Mouse (Mus musculus): ENCODE measurements around the gene Nhsl1. TPM values are rescaled to one million over a fixed set of nuclear protein-coding genes. Genes with fewer than 3 reads are reported as not detected.

The Nhsl1 gene
- polyA plus RNA-seq, 1 experiment from 2014 or later = 11.2 TPM

GRCm38 (mm10) chr10:18375301-18375700 is 56.5 kb downstream of the Nhsl1 start:
- no peak overlapping the region for H3K4me3 ChIP-seq
- no peak overlapping the region for H3K27ac ChIP-seq
- no peak for ATAC-seq (replicated peaks; ENCODE audit: insufficient number of reproducible peaks, insufficient read depth, low FRiP score, low read depth)
- H3K36me3 ChIP-seq = no peaks in the 10 kb centered on the region
- 66% methylated on average over 3 of the region's 3 CpGs for WGBS
- H3K9ac ChIP-seq = no peak overlapping the region
- H3K9me3 ChIP-seq (replicated peaks) = no peaks in the 10 kb centered on the region
- H3K27me3 ChIP-seq = no peaks in the 10 kb centered on the region
- no peak overlapping the region for H3K4me2 ChIP-seq
- H3K4me1 ChIP-seq (replicated peaks) = 0 out of 2 replicates have a peak, but pooled peaks cover 7% of the 10 kb centered on the region

- H3K36me3 ChIP-seq = no peaks in the 10 kb centered on the region
- H3K4me2 ChIP-seq = no peak overlapping the region
- no peak for ATAC-seq (replicated peaks; ENCODE audit: insufficient number of reproducible peaks, insufficient read depth, low FRiP score, low read depth)
- H3K27ac ChIP-seq = 0 out of 2 replicates have a peak overlapping the region, but pooled peaks have one; percentile 22
- no peak overlapping the region for H3K4me3 ChIP-seq
- no peaks in the 10 kb centered on the region for H3K27me3 ChIP-seq
- WGBS = 48% methylated on average over 2 of the region's 2 CpGs
- peaks cover 20% of the 10 kb centered on the region for H3K4me1 ChIP-seq (replicated peaks)
- H3K9ac ChIP-seq = no peak overlapping the region
- H3K9me3 ChIP-seq (replicated peaks) = no peaks in the 10 kb centered on the region
Measured at GRCm38 (mm10) chr10:18384766-18385165, 66.0 kb downstream of the Nhsl1 start.

- Histone ChIP-seq H3K4me3 (no peak overlapping the region), H3K9ac (no peak overlapping the region), H3K27me3 (no peaks in the 10 kb centered on the region), H3K4me1 (replicated peaks) (peaks cover 20% of the 10 kb centered on the region), H3K4me2 (no peak overlapping the region), H3K9me3 (replicated peaks) (no peaks in the 10 kb centered on the region), H3K27ac (no peak overlapping the region), H3K36me3 (no peaks in the 10 kb centered on the region)
- no peak for ATAC-seq (replicated peaks; ENCODE audit: insufficient number of reproducible peaks, insufficient read depth, low FRiP score, low read depth)
- WGBS = 58% methylated on average over 7 of the region's 7 CpGs
Measured at GRCm38 (mm10) chr10:18386224-18386623, 67.4 kb downstream of the Nhsl1 start.

- H3K4me2 ChIP-seq = peak overlapping the region; percentile 25
- no peak overlapping the region for H3K9ac ChIP-seq
Measured at GRCm38 (mm10) chr10:18388784-18389575, 70.2 kb downstream of the Nhsl1 start.

GRCm38 (mm10) chr10:18390004-18390403 is 71.2 kb downstream of the Nhsl1 start:
- Histone ChIP-seq H3K4me3 (no peak overlapping the region), H3K4me1 (replicated peaks) (peaks cover 19% of the 10 kb centered on the region), H3K27ac (no peak overlapping the region), H3K27me3 (no peaks in the 10 kb centered on the region), H3K9me3 (replicated peaks) (no peaks in the 10 kb centered on the region), H3K4me2 (no peak overlapping the region), H3K36me3 (no peaks in the 10 kb centered on the region), H3K9ac (no peak overlapping the region)
- no peak for ATAC-seq (replicated peaks; ENCODE audit: insufficient number of reproducible peaks, insufficient read depth, low FRiP score, low read depth)
- 81% methylated on average over 15 of the region's 15 CpGs for WGBS

More at GRCm38 (mm10) chr10:18388784-18389575, 70.2 kb downstream of the Nhsl1 start:
- H3K27me3 ChIP-seq = no peaks in the 10 kb centered on the region
- WGBS = 22% methylated on average over 10 of the region's 10 CpGs
- peaks cover 26% of the 10 kb centered on the region for H3K4me1 ChIP-seq (replicated peaks)
- no peak overlapping the region for H3K4me3 ChIP-seq
- H3K36me3 ChIP-seq = no peaks in the 10 kb centered on the region
- ATAC-seq (replicated peaks; ENCODE audit: insufficient number of reproducible peaks, insufficient read depth, low FRiP score, low read depth) = peak; percentile 47; the same call in 1 of the 2 replicates
- H3K9me3 ChIP-seq (replicated peaks) = no peaks in the 10 kb centered on the region
- 0 out of 2 replicates have a peak overlapping the region, but pooled peaks have one; percentile 10 for H3K27ac ChIP-seq

GRCm38 (mm10) chr10:18391608-18392007 is 72.8 kb downstream of the Nhsl1 start:
- Histone ChIP-seq H3K4me1 (replicated peaks) (peaks cover 11% of the 10 kb centered on the region), H3K27me3 (no peaks in the 10 kb centered on the region), H3K4me2 (no peak overlapping the region), H3K27ac (no peak overlapping the region), H3K4me3 (no peak overlapping the region), H3K9ac (no peak overlapping the region), H3K36me3 (no peaks in the 10 kb centered on the region), H3K9me3 (replicated peaks) (no peaks in the 10 kb centered on the region)
- 32% methylated on average over 5 of the region's 5 CpGs for WGBS
- ATAC-seq (replicated peaks; ENCODE audit: insufficient number of reproducible peaks, insufficient read depth, low FRiP score, low read depth) = no peak

GRCm38 (mm10) chr10:18392268-18392667 is 73.5 kb downstream of the Nhsl1 start:
- Histone ChIP-seq H3K9me3 (replicated peaks) (no peaks in the 10 kb centered on the region), H3K4me1 (replicated peaks) (peaks cover 11% of the 10 kb centered on the region), H3K27ac (no peak overlapping the region), H3K27me3 (no peaks in the 10 kb centered on the region), H3K36me3 (no peaks in the 10 kb centered on the region), H3K9ac (no peak overlapping the region), H3K4me3 (no peak overlapping the region), H3K4me2 (no peak overlapping the region)
- 59% methylated on average over 6 of the region's 6 CpGs for WGBS
- ATAC-seq (replicated peaks; ENCODE audit: insufficient number of reproducible peaks, insufficient read depth, low FRiP score, low read depth) = 0 out of 2 replicates have a peak, but pooled peaks have one; percentile 20

GRCm38 (mm10) chr10:18393740-18394139 is 75.0 kb downstream of the Nhsl1 start:
- H3K27ac ChIP-seq = no peak overlapping the region
- no peaks in the 10 kb centered on the region for H3K27me3 ChIP-seq
- no peak overlapping the region for H3K9ac ChIP-seq
- no peaks in the 10 kb centered on the region for H3K36me3 ChIP-seq
- no peak for ATAC-seq (replicated peaks; ENCODE audit: insufficient number of reproducible peaks, insufficient read depth, low FRiP score, low read depth)
- peaks cover 10% of the 10 kb centered on the region for H3K4me1 ChIP-seq (replicated peaks)
- H3K9me3 ChIP-seq (replicated peaks) = no peaks in the 10 kb centered on the region
- WGBS = 55% methylated on average over 3 of the region's 3 CpGs
- no peak overlapping the region for H3K4me3 ChIP-seq
- no peak overlapping the region for H3K4me2 ChIP-seq

GRCm38 (mm10) chr10:18394270-18394669 is 75.5 kb downstream of the Nhsl1 start:
- no peak for ATAC-seq (replicated peaks; ENCODE audit: insufficient number of reproducible peaks, insufficient read depth, low FRiP score, low read depth)
- Histone ChIP-seq H3K4me3 (no peak overlapping the region), H3K36me3 (no peaks in the 10 kb centered on the region), H3K9me3 (replicated peaks) (no peaks in the 10 kb centered on the region), H3K27ac (no peak overlapping the region), H3K27me3 (no peaks in the 10 kb centered on the region), H3K4me1 (replicated peaks) (peaks cover 6% of the 10 kb centered on the region), H3K9ac (no peak overlapping the region), H3K4me2 (no peak overlapping the region)
- WGBS = 77% methylated on average over 7 of the region's 7 CpGs

- Histone ChIP-seq H3K36me3 (no peaks in the 10 kb centered on the region), H3K27me3 (no peaks in the 10 kb centered on the region), H3K9me3 (replicated peaks) (no peaks in the 10 kb centered on the region), H3K9ac (no peak overlapping the region), H3K27ac (no peak overlapping the region), H3K4me2 (no peak overlapping the region), H3K4me3 (no peak overlapping the region), H3K4me1 (replicated peaks) (peaks cover 4% of the 10 kb centered on the region)
- 74% methylated on average over 7 of the region's 7 CpGs for WGBS
- 0 out of 2 replicates have a peak, but pooled peaks have one; percentile 35 for ATAC-seq (replicated peaks; ENCODE audit: insufficient number of reproducible peaks, insufficient read depth, low FRiP score, low read depth)
Measured at GRCm38 (mm10) chr10:18400089-18400644, 81.4 kb downstream of the Nhsl1 start.

- H3K36me3 ChIP-seq = no peaks in the 10 kb centered on the region
- H3K4me3 ChIP-seq = no peak overlapping the region
- H3K4me2 ChIP-seq = no peak overlapping the region
- ATAC-seq (replicated peaks; ENCODE audit: insufficient number of reproducible peaks, insufficient read depth, low FRiP score, low read depth) = no peak
- WGBS = 66% methylated on average over 8 of the region's 8 CpGs
- H3K27ac ChIP-seq = no peak overlapping the region
- no peak overlapping the region for H3K9ac ChIP-seq
- H3K4me1 ChIP-seq (replicated peaks) = peaks cover 4% of the 10 kb centered on the region
- no peaks in the 10 kb centered on the region for H3K9me3 ChIP-seq (replicated peaks)
- no peaks in the 10 kb centered on the region for H3K27me3 ChIP-seq
Measured at GRCm38 (mm10) chr10:18400998-18401397, 82.2 kb downstream of the Nhsl1 start.
